Mouse (Mus musculus) spleen, adult 2 months (tissue): ENCODE results near the gene Smg1.

Source experiments
- CTCF ChIP-seq: fragments of 200-500 bp; IDR thresholded peaks from 2 replicates; pipeline ENCODE4 v1.5.1; 2011; ENCODE audit warnings: mild to moderate bottlenecking, inconsistent platforms; ENCODE audit not compliant: insufficient read depth, insufficient read length, insufficient replicate concordance; ENCODE audit errors: extremely low read depth
- POLR2A ChIP-seq: fragments of 200-500 bp; IDR thresholded peaks from 2 replicates; pipeline ENCODE4 v1.6.1; 2011; ENCODE audit warnings: low read depth, low read length, inconsistent platforms

GRCm38 (mm10) chr7:118219777-118220176 is 23.7 kb downstream of the Smg1 start:
- no peak for TF ChIP-seq CTCF
- TF ChIP-seq POLR2A: no peak
